Mouse (Mus musculus) heart, postnatal 36 days (tissue): ENCODE data around the gene Fkbp15. TPM values are rescaled to one million over a fixed set of nuclear protein-coding genes. Genes with fewer than 3 reads are reported as not detected.

Source experiments
- DNase-seq, 2 experiments: peaks; one replicate each; pipeline ENCODE4 v3.0.0; 2021 to 2022
- intact Hi-C: fragments of 180-260 bp; cut with DNase I; formaldehyde crosslinking; loops from one replicate; pipeline ENCODE4 v1.15.1; 2025
- total RNA-seq, 2 experiments: library from RNA; stranded (reverse); gene quantifications; 2 replicates each; pipeline ENCODE4 v1.2.3; 2021

Fkbp15 gene
- total RNA-seq, 2 experiments from 2014 or later: 19.3 to 23.2 TPM

DNA sequence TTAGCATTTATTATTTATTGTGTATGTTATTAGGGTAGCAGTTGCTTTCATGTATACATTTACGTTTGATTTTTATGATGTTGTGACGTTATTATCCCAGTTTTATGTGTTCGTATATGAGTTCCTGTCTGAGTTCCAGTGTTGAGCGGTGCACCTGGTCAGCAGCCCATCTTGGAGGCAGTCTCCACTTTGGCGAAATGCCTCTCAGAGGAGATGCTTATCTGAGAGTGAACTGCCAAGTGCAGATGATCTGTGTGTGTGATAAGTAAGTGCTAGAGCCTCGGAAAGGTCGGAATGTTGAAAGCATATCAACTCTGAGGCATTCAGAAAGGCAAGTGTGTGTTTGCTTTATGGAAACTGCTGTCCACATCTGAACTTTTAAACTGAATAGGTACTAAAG, 13.3 kb upstream of the Fkbp15 start:
- no peak for DNase-seq
- intact Hi-C loops: no loop called here

GRCm38 (mm10) chr4:62372818-62373520, 12.6 kb upstream of the Fkbp15 start:
- intact Hi-C loops: no loop called here
- DNase-seq: no peak

DNA sequence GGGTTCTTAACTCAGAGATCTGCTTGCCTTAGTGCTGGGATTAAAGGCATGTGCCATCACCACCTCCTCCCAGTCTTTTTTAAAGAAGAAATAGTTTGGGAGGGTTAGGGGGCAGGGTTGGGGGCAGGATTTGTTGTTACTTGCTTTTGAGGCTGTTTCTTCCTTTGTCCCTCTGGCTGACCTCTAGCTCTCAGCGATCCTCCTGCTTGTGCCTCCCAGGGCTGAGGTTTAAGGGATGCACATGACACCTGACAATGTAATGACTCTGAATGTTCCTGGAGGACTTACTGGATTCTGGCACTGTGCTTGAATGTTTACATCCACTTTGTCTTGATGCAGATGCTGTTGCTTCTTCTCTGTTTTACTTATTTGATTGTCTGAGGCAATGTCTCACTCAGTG, 12.1 kb upstream of the Fkbp15 start:
- intact Hi-C loops: no loop called here
- DNase-seq: no peak

DNA sequence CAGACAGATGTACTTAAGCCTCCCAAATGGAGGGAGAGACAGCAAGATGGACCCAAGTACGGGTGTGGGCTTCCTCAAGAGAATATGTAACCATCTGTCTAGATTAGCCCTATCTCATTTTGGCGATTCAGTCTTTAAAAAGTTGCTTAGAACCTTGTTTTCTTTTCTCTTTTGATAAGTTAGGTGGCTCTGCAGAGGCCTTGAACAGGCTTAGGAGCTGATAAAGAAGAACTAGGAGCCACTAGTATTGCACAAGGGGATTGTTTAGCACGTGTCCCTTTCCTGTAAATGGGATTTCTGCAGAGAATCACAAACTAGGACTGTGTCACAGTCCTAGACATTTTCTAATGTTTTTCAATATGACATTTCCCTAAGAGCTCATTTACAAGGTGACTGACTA, 8.7 kb upstream of the Fkbp15 start:
- DNase-seq: no peak
- intact Hi-C loops: no loop called here

DNA sequence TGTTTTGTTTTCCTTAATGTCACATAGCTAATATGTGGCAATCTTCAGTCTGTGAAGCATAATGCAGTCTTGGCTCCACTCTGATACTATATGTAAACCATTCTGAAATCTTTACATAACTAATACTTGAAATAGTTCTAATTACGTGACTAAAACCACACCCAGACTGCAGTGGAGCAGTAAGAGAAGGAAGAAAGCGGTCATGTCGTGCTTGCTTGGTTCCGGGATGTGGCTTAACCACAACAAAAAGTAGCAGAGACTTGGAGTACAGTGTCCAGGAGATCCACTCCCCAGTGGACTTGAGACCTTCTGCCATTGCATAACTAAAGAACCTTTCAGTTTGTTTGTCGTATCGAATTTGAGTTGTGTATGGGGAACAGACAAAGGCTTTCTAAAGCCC, 7.2 kb upstream of the Fkbp15 start:
- intact Hi-C loops: no loop called here
- no peak for DNase-seq

DNA sequence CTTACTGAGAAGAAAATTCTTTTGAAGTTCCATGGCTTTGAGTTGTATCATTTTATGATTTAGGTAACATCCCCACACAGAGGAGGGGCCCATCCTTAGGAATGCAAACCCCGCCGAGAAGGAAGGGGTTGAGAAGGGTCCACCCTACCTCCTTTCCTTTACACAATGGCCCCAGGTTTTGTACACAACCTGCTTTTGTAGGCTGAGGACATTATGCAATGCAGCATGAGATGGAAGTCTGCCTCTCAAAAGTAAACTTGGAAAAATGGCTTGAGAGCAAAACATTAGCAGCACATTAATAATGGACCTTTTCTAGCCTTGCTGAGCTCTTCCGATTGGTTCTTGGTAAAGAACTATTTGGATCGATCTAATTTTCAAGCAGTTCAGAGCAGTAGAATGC, 5.9 kb upstream of the Fkbp15 start:
- DNase-seq: no peak
- intact Hi-C loops: no loop called here

DNA sequence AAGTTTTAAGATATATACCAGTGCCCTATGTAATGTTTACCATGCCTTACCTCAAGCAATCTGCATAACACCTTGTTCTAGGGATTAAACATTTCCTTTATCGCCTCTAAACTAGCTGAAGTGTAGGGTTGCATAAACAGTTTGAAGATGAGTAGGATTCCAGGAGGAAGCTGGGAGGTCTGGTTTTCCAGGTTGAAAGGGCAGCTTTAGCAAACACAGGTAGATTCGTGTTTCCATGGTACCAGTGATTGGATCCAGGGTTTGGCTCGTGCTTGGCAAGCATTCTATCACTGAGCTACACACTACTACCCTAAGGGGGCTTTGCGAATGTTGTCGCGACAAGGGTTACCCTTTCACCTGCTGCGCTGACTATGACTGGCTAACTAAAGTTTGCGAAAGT, 4.0 kb upstream of the Fkbp15 start:
- intact Hi-C loops: loop anchor here (5.0 kb wide), 1 partner anchor 138 kb away; the partner anchor contains the start of gene Hdhd3

GRCm38 (mm10) chr4:62362437-62362836, 2.1 kb upstream of the Fkbp15 start:
- no peak for DNase-seq
- intact Hi-C loops: loop anchor here (5.0 kb wide), 1 partner anchor 140 kb away; the partner anchor contains the start of gene Hdhd3

More for the DNA sequence above, 4.0 kb upstream of the Fkbp15 start:
- DNase-seq: no peak

GRCm38 (mm10) chr4:62361997-62362396, 1.6 kb upstream of the Fkbp15 start:
- DNase-seq: no peak
- intact Hi-C loops: loop anchor here (2.0 to 5.0 kb wide), 3 partner anchors 47 to 163 kb away; partner anchors contain the start of genes 4933430I17Rik, Cdc26, Hdhd3 and Pole3

- DNase-seq: no peak
- intact Hi-C loops: loop anchor here (2.0 to 5.0 kb wide), 3 partner anchors 47 to 163 kb away; partner anchors contain the start of genes 4933430I17Rik, Cdc26, Hdhd3 and Pole3
Measured at GRCm38 (mm10) chr4:62361571-62361970, 1.2 kb upstream of the Fkbp15 start.

GRCm38 (mm10) chr4:62360805-62361455, 582 bp upstream of the Fkbp15 start:
- intact Hi-C loops: loop anchor here (2.0 to 5.0 kb wide), 3 partner anchors 48 to 164 kb away; partner anchors contain the start of genes 4933430I17Rik, Cdc26, Hdhd3 and Pole3
- peak in 1 of 2 experiments; percentile 10 for DNase-seq

GRCm38 (mm10) chr4:62359256-62359775, 1.0 kb downstream of the Fkbp15 start:
- intact Hi-C loops: no loop called here

DNA sequence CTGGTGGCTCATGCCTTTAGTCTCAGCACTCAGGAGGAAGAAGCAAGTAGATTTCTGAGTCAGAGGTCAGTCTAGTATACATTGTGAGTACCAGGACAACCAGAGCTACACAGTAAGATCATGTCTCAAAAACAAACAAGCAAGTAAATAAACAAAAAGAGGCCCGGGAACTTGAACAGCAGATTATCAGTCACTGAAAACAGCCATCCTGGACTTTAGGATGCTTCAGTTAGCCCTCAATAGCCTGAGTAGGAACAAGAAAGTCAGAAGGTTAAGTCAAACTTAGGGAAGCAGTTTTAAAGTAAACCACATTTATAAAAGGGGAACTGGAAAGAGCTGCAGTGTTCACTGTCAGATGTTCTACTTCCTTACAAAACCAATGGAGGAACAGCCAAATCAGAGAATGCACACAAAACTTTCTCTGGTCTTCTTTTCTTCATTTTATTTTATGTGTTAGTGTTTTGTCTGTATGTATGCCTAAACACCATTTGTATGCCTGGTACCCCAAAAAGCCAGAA, 2.7 kb downstream of the Fkbp15 start:
- no peak for DNase-seq
- intact Hi-C loops: no loop called here

More at GRCm38 (mm10) chr4:62359256-62359775, 1.0 kb downstream of the Fkbp15 start:
- DNase-seq: no peak

- intact Hi-C loops: loop anchor here (10.0 kb wide), 1 partner anchor 415 kb away; no protein-coding TSS in a partner anchor
- no peak for DNase-seq
Measured at GRCm38 (mm10) chr4:62349371-62349770, 11.0 kb downstream of the Fkbp15 start.

DNA sequence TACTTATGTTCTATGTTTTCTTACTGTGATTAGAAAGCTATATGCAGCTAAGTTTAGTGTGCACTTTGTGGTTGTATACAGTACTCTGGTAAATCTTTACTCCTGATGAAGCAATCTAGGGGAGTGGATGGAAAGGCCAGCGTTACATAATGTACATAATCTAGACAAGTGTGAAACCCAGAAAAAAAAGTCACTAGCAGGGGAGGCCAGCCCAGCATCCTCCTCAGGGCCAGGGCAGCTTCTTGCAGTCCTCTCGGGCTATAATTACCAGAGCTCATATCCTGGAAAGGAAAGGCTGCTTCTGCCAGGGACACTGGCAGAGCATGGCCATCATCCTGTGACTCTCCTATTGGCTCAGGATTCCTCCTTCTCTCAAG, 12.0 kb downstream of the Fkbp15 start:
- no peak for DNase-seq
- intact Hi-C loops: loop anchor here (10.0 kb wide), 1 partner anchor 416 kb away; no protein-coding TSS in a partner anchor

- intact Hi-C loops: loop anchor here (10.0 kb wide), 1 partner anchor 417 kb away; no protein-coding TSS in a partner anchor
- DNase-seq: no peak
Measured at GRCm38 (mm10) chr4:62347605-62348328, 12.6 kb downstream of the Fkbp15 start.

DNA sequence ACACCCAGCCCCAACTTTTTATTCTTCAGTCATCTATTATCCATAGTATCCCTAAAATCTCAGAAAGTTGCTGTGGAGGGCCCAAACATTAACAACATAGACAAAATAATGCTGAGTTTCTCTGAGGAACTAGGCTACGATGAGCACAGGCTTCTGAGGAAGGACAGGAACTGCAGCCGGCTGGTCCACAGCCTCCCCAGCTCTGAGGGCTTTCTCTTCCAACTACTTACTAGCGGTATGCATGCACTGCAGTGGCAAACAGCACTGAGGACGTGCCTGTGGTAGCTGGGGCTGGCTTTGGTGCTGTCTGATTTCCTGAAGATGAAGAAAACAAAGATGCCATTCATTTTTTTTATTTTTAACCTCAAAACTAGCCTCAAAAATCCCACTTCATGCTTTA, 14.5 kb downstream of the Fkbp15 start:
- no peak for DNase-seq
- intact Hi-C loops: loop anchor here (10.0 kb wide), 1 partner anchor 419 kb away; no protein-coding TSS in a partner anchor

DNA sequence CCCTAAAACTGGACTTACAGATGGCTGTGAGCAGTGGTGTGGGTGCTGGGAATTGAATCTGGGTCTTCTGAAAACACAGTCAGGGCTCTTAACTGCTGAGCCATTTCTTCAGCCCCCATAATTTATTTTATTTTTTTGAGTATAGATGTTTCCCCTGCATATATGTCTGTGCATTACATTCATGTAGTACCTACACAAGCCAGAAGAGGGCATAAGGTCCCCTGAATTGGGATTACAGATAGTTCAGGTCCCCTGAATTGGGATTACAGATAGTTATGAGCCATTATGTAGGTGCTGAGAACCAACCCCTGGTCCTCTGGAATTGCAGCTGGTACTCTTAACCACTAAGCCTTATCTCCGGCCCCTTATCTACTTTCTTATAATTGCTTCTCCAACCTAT, 16.3 kb downstream of the Fkbp15 start:
- no peak for DNase-seq
- intact Hi-C loops: loop anchor here (5.0 to 10.0 kb wide), 2 partner anchors 63 to 421 kb away; partner anchors contain the start of genes Cdc26 and Prpf4

- no peak for DNase-seq
Measured at GRCm38 (mm10) chr4:62338536-62338935, 21.8 kb downstream of the Fkbp15 start.

GRCm38 (mm10) chr4:62331977-62332376, 28.4 kb downstream of the Fkbp15 start:
- no peak for DNase-seq
- intact Hi-C loops: no loop called here

More at GRCm38 (mm10) chr4:62338536-62338935, 21.8 kb downstream of the Fkbp15 start:
- intact Hi-C loops: no loop called here
